Mouse (Mus musculus): Measurements from ENCODE around the gene Nup214. TPM values are rescaled to one million over a fixed set of nuclear protein-coding genes. Genes with fewer than 3 reads are reported as not detected.
"Not testable (repeated sequence)": the region's sequence is repeated elsewhere in the genome, so short reads cannot be mapped to it uniquely, and the experiment has no call there.

Nup214 gene
- polyA plus RNA-seq, 1 experiment from 2014 or later = 72.7 TPM

DNA sequence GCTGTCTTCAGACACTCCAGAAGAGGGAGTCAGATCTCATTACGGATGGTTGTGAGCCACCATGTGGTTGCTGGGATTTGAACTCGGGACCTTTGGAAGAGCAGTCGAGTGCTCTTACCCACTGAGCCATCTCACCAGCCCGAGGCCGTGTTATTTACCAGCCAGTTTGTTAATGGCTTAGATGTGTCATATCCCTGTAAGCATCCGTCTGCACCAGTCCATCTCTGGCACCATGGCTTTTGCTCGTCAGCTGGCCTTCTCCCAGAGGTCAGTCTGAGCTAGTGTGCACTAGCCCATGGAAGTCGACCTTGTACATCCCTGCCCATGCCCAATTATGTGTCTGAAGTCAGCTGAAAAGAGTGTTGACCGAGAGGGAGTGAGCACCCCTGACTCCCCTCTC, 66.4 kb downstream of the Nup214 start:
- ATAC-seq (ENCODE audit: insufficient read depth, low FRiP score, low TSS enrichment); H3K4me1 ChIP-seq (ENCODE audit: control insufficient read depth, insufficient read depth, low read length); H3K9ac ChIP-seq (ENCODE audit: low read length); H3K27ac ChIP-seq (ENCODE audit: low read depth, low read length); H3K27me3 ChIP-seq (ENCODE audit: control insufficient read depth, insufficient read depth, low read length); H3K4me3 ChIP-seq (ENCODE audit: low read depth, low read length); H3K4me2 ChIP-seq (ENCODE audit: low read depth); H3K9me3 ChIP-seq (ENCODE audit: control insufficient read depth, low read length); H3K36me3 ChIP-seq (ENCODE audit: control insufficient read depth, insufficient read depth, low read length); DNase-seq (ENCODE audit: low spot score): not testable (repeated sequence)
- WGBS = 92% methylated on average over 9 of the region's 9 CpGs

DNA sequence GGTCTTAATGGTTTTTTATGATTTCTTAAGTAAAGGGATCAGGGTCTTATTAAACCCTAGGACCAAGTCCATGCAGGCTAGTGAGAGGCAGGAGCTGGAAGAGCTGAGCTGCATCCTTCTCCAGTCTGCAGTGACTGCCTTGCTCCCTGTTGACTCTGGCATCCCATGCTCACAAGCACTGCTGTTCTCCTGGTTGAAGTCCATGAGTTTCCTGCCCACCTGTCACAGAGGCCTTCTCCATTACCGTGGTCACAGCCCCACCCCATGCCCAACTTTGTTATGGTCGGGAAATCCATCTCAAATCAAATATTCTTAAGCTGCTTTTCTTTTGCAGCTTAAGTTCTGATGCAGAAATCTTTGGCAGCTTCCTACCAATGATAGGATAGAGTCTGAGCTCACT, 66.9 kb downstream of the Nup214 start:
- H3K4me1 ChIP-seq (ENCODE audit: control insufficient read depth, insufficient read depth, low read length) = no peaks in the 10 kb centered on the region
- no peaks in the 10 kb centered on the region for H3K27me3 ChIP-seq (ENCODE audit: control insufficient read depth, insufficient read depth, low read length)
- 97% methylated on average over 2 of the region's 2 CpGs for WGBS
- H3K9me3 ChIP-seq (ENCODE audit: control insufficient read depth, low read length) = no peaks in the 10 kb centered on the region
- H3K4me2 ChIP-seq (ENCODE audit: low read depth) = no peak overlapping the region
- no peak for ATAC-seq (ENCODE audit: insufficient read depth, low FRiP score, low TSS enrichment)
- H3K9ac ChIP-seq (ENCODE audit: low read length) = no peak overlapping the region
- no peak for DNase-seq (ENCODE audit: low spot score)
- no peak overlapping the region for H3K4me3 ChIP-seq (ENCODE audit: low read depth, low read length)
- H3K27ac ChIP-seq (ENCODE audit: low read depth, low read length) = no peak overlapping the region
- peaks cover 6% of the 10 kb centered on the region for H3K36me3 ChIP-seq (ENCODE audit: control insufficient read depth, insufficient read depth, low read length)

DNA sequence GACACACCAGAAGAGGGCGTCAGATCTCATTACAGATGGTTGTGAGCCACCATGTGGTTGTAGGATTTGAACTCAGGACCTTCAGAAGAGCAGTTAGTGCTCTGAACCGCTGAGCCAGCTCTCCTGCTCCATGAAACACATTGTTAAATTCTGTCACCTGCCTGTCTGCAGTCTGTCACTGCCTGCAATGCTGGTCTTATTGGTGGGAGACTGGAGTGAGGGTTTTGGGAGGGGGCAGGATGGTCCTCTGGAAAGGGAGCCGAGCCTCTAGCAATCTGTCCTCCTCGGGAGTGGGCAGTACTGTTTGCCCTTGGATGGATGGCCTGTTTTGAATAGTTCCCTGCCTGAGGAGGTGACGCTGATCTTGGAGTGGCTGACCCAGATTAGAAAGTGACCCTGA, 69.6 kb downstream of the Nup214 start:
- Histone ChIP-seq H3K4me1 (ENCODE audit: control insufficient read depth, insufficient read depth, low read length) (no peaks in the 10 kb centered on the region), H3K9me3 (ENCODE audit: control insufficient read depth, low read length) (no peaks in the 10 kb centered on the region), H3K27ac (ENCODE audit: low read depth, low read length) (no peak overlapping the region), H3K36me3 (ENCODE audit: control insufficient read depth, insufficient read depth, low read length) (peaks cover 8% of the 10 kb centered on the region), H3K4me2 (ENCODE audit: low read depth) (no peak overlapping the region), H3K27me3 (ENCODE audit: control insufficient read depth, insufficient read depth, low read length) (no peaks in the 10 kb centered on the region), H3K9ac (ENCODE audit: low read length) (no peak overlapping the region), H3K4me3 (ENCODE audit: low read depth, low read length) (no peak overlapping the region)
- ATAC-seq (ENCODE audit: insufficient read depth, low FRiP score, low TSS enrichment) = no peak
- 84% methylated on average over 5 of the region's 5 CpGs for WGBS
- no peak for DNase-seq (ENCODE audit: low spot score)

DNA sequence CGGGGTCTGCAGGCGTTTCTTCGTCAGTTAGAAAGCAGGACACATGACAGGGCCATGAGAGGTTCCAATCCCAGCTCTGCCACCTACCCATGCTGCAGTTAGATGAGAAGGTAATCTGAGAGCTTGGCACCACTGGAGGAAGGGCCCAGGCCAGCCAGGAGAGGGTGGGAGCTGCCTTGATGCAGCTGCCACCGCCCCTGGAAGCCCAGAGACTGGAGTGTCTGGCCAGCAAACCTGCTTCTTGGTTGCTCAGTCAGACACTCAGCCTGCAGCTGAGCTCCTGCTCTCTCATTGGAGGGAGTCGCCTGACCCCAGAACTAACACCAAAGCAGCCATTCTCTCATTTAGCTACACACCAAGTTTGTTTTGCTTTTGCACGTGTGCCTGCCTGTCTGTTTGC, 71.1 kb downstream of the Nup214 start:
- Histone ChIP-seq H3K4me3 (ENCODE audit: low read depth, low read length) (no peak overlapping the region), H3K27ac (ENCODE audit: low read depth, low read length) (no peak overlapping the region), H3K36me3 (ENCODE audit: control insufficient read depth, insufficient read depth, low read length) (peaks cover 4% of the 10 kb centered on the region), H3K4me1 (ENCODE audit: control insufficient read depth, insufficient read depth, low read length) (no peaks in the 10 kb centered on the region), H3K9me3 (ENCODE audit: control insufficient read depth, low read length) (no peaks in the 10 kb centered on the region), H3K4me2 (ENCODE audit: low read depth) (no peak overlapping the region), H3K27me3 (ENCODE audit: control insufficient read depth, insufficient read depth, low read length) (no peaks in the 10 kb centered on the region), H3K9ac (ENCODE audit: low read length) (no peak overlapping the region)
- 82% methylated on average over 6 of the region's 6 CpGs for WGBS
- DNase-seq (ENCODE audit: low spot score) = no peak
- ATAC-seq (ENCODE audit: insufficient read depth, low FRiP score, low TSS enrichment) = no peak

DNA sequence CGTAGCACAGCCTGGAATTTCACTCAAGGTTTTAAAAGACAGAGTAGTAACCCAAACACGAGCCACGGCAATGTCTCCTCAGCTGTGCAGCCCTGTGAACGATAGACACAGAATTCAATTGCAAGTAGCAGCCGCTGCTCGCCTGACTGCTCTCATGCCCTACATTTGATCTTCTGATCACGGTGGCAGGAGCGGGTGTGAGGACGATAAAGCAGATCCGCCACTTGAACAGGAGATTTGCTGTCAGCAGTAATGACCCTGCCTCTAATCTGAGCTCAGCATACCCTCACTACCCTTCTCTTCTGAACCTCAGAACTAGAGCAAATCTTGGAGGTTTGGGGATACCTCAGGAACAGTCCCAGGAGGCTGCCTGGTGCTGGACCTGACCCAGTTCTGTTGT, 71.8 kb downstream of the Nup214 start:
- H3K36me3 ChIP-seq (ENCODE audit: control insufficient read depth, insufficient read depth, low read length) = peaks cover 4% of the 10 kb centered on the region

DNA sequence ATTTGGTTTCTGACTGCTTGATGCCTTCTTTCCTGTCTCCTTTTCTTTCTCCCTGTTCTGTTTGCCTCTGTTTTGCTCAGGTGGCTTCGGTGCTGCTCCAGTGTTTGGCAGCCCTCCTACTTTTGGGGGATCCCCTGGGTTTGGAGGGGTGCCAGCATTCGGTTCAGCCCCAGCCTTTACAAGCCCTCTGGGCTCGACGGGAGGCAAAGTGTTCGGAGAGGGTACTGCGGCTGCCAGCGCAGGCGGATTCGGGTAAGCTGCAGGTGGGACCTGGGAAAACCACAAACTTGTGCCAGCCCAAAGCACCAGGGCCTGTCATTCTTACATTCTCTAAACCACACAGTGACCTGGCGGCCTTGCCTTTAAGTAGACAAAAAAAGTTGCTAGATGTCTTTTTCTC, 73.1 kb downstream of the Nup214 start:
- Histone ChIP-seq H3K27me3 (ENCODE audit: control insufficient read depth, insufficient read depth, low read length) (no peaks in the 10 kb centered on the region), H3K9me3 (ENCODE audit: control insufficient read depth, low read length) (no peaks in the 10 kb centered on the region), H3K4me3 (ENCODE audit: low read depth, low read length) (no peak overlapping the region), H3K36me3 (ENCODE audit: control insufficient read depth, insufficient read depth, low read length) (peaks cover 8% of the 10 kb centered on the region), H3K9ac (ENCODE audit: low read length) (no peak overlapping the region), H3K27ac (ENCODE audit: low read depth, low read length) (no peak overlapping the region), H3K4me1 (ENCODE audit: control insufficient read depth, insufficient read depth, low read length) (no peaks in the 10 kb centered on the region), H3K4me2 (ENCODE audit: low read depth) (no peak overlapping the region)
- WGBS = 92% methylated on average over 10 of the region's 10 CpGs
- ATAC-seq (ENCODE audit: insufficient read depth, low FRiP score, low TSS enrichment) = no peak
- DNase-seq (ENCODE audit: low spot score) = no peak

More for the DNA sequence above, 71.8 kb downstream of the Nup214 start:
- H3K4me1 ChIP-seq (ENCODE audit: control insufficient read depth, insufficient read depth, low read length) = no peaks in the 10 kb centered on the region
- H3K9ac ChIP-seq (ENCODE audit: low read length) = no peak overlapping the region
- 87% methylated on average over 10 of the region's 10 CpGs for WGBS
- DNase-seq (ENCODE audit: low spot score) (no peak), ATAC-seq (ENCODE audit: insufficient read depth, low FRiP score, low TSS enrichment) (no peak)
- H3K27ac ChIP-seq (ENCODE audit: low read depth, low read length) = no peak overlapping the region
- H3K9me3 ChIP-seq (ENCODE audit: control insufficient read depth, low read length) = no peaks in the 10 kb centered on the region
- H3K4me3 ChIP-seq (ENCODE audit: low read depth, low read length) = no peak overlapping the region
- no peaks in the 10 kb centered on the region for H3K27me3 ChIP-seq (ENCODE audit: control insufficient read depth, insufficient read depth, low read length)
- H3K4me2 ChIP-seq (ENCODE audit: low read depth) = no peak overlapping the region

DNA sequence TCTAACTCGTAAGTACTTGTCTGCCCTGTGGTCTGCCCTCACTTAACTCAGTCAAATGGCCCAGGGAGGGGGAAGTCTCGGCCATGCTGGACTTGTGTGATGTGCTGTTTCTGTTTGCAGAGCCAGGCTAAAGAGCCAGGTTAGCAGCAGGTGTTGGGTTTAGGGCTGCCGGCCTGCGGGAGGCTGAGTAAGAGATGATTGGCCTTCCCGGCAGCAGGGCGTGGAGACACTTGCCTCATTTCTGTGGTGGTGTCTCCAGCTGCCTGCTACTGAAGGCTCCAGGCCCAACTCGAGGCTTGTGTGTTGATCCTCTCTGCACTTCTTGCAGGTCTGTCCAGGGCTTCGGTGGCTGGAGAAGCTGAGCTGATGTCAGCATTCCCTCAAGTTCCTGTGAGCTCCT, 77.6 kb downstream of the Nup214 start:
- Histone ChIP-seq H3K4me3 (ENCODE audit: low read depth, low read length) (no peak overlapping the region), H3K36me3 (ENCODE audit: control insufficient read depth, insufficient read depth, low read length) (peaks cover 10% of the 10 kb centered on the region), H3K4me1 (ENCODE audit: control insufficient read depth, insufficient read depth, low read length) (no peaks in the 10 kb centered on the region; the same call in 1 of the 2 replicates), H3K9ac (ENCODE audit: low read length) (no peak overlapping the region), H3K27ac (ENCODE audit: low read depth, low read length) (no peak overlapping the region), H3K27me3 (ENCODE audit: control insufficient read depth, insufficient read depth, low read length) (no peaks in the 10 kb centered on the region), H3K4me2 (ENCODE audit: low read depth) (no peak overlapping the region), H3K9me3 (ENCODE audit: control insufficient read depth, low read length) (no peaks in the 10 kb centered on the region)
- DNase-seq (ENCODE audit: low spot score) (no peak), ATAC-seq (ENCODE audit: insufficient read depth, low FRiP score, low TSS enrichment) (no peak)
- 78% methylated on average over 8 of the region's 8 CpGs for WGBS

DNA sequence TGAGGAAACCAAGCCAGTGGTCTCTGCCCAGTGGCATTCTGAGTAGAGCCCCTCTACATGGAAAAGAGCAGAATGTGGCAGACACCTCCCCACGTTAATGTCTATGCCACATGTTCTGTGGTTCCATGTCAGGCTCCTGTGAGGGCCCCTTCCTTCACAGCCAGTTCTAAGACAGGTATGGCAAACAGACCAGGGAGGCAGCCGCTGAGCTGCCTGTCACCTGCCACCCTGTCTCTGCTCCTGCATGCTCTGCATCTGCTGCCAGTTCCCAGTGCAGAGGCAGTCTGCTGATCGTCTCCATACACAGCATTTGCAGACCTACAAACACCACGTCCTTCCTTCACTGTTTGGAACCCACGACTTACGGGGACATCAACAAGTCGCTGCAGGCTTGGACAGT, 78.2 kb downstream of the Nup214 start:
- Histone ChIP-seq H3K4me2 (ENCODE audit: low read depth) (no peak overlapping the region), H3K9ac (ENCODE audit: low read length) (no peak overlapping the region), H3K4me3 (ENCODE audit: low read depth, low read length) (no peak overlapping the region), H3K27ac (ENCODE audit: low read depth, low read length) (no peak overlapping the region), H3K9me3 (ENCODE audit: control insufficient read depth, low read length) (no peaks in the 10 kb centered on the region), H3K36me3 (ENCODE audit: control insufficient read depth, insufficient read depth, low read length) (peaks cover 10% of the 10 kb centered on the region), H3K4me1 (ENCODE audit: control insufficient read depth, insufficient read depth, low read length) (no peaks in the 10 kb centered on the region; the same call in 1 of the 2 replicates), H3K27me3 (ENCODE audit: control insufficient read depth, insufficient read depth, low read length) (no peaks in the 10 kb centered on the region)
- 93% methylated on average over 7 of the region's 7 CpGs for WGBS
- ATAC-seq (ENCODE audit: insufficient read depth, low FRiP score, low TSS enrichment) = no peak
- no peak for DNase-seq (ENCODE audit: low spot score)

DNA sequence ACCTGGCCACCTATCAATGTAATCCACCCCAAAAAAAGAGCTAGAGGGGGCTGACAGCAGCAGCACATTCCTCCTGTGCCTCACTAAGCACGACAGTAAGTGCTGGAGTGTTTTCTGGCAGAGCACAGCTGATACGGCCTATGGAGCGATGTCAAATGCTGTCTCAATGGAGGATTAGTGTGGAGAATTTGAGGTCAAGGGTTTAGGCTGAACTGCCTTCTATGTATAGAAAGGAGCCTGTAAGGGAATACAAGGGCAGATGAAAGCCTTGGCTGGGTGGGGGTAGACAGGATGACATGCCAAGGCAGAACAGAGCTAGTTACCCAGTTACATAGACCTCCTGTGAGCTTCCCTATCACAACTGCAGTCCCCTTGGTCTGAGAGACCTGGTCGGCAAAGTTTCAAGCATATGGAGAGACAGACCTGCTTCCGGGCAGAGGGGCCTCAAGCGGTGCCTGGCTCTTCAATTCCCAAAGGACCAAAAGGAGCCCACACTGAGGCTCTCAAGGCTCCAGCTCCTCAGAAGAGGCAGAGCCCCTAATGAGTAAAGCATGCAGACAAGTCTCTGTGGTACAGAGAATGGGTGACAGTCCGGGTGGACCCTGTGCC, 81.2 kb downstream of the Nup214 start:
- H3K4me2 ChIP-seq (ENCODE audit: low read depth) = no peak overlapping the region
- H3K27ac ChIP-seq (ENCODE audit: low read depth, low read length) = no peak overlapping the region
- H3K27me3 ChIP-seq (ENCODE audit: control insufficient read depth, insufficient read depth, low read length) = no peaks in the 10 kb centered on the region
- H3K36me3 ChIP-seq (ENCODE audit: control insufficient read depth, insufficient read depth, low read length) = peaks cover 6% of the 10 kb centered on the region
- H3K9ac ChIP-seq (ENCODE audit: low read length) = no peak overlapping the region
- ATAC-seq (ENCODE audit: insufficient read depth, low FRiP score, low TSS enrichment) (no peak), DNase-seq (ENCODE audit: low spot score) (no peak)
- H3K9me3 ChIP-seq (ENCODE audit: control insufficient read depth, low read length) = no peaks in the 10 kb centered on the region
- WGBS = 60% methylated on average over 7 of the region's 7 CpGs
- H3K4me3 ChIP-seq (ENCODE audit: low read depth, low read length) = no peak overlapping the region
- H3K4me1 ChIP-seq (ENCODE audit: control insufficient read depth, insufficient read depth, low read length) = no peaks in the 10 kb centered on the region; the same call in 1 of the 2 replicates
